Mouse (Mus musculus) right cerebral cortex, postnatal 25 days (tissue): ENCODE data around the gene Yes1.
"Not testable (repeated sequence)": the region's sequence is repeated elsewhere in the genome, so short reads cannot be mapped to it uniquely, and the experiment has no call there.

Experiments used
- DNase-seq: peaks from one replicate; pipeline ENCODE4 v3.0.0; 2022

Gene Yes1

GRCm38 (mm10) chr5:32610801-32611340 is at the start of gene Yes1:
Gene Yes1 (plus strand): TSS chr5:32611171.
- DNase-seq = peak; percentile 73

GRCm38 (mm10) chr5:32564697-32565096 is 46.3 kb upstream of the Yes1 start:
- no peak for DNase-seq

GRCm38 (mm10) chr5:32571802-32572201 is 39.2 kb upstream of the Yes1 start:
- DNase-seq = no peak

DNA sequence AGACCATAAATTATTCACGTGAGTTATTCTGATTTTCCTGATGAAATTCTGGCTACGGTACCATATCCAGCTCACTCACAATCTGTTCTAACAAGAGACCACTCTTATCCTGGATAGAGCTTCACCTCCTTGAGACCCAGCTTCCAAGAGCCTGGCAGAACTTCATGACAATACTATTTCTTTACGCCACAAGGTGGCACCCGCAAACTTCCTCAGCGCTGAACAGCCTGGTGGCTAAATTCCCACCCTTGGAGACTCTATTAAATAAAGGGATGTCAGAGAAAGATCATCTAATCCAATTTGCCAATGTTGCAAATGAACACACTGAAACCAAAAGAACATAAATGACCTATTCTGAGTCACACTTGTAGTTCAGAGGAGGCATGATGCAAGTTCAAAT is 22.8 kb upstream of the Yes1 start:
- DNase-seq = peak; percentile 54

GRCm38 (mm10) chr5:32593793-32594192 is 17.2 kb upstream of the Yes1 start:
- DNase-seq = no peak

DNA sequence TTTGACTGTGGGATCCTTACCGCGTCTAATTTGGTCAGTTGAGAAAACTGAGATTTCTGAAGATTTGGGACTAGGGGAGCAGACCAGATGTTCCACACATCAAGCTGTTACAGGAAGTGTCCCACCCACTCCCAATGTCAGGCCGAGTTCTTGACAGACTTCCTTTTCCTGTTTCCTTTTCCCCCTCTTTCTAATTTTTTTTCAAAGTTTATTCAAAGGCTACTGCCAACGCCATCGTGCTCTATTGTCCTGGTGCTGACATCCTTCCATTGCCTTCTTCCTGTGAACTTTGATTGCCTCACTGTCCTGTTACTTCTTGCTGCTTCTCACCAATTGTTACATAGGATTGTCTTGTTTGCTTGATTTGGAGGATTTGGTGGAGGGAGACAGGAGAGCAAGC is 16.6 kb upstream of the Yes1 start:
- no peak for DNase-seq

- DNase-seq = no peak
Measured at GRCm38 (mm10) chr5:32605911-32606310, 5.1 kb upstream of the Yes1 start.

GRCm38 (mm10) chr5:32607776-32608355 is 3.1 kb upstream of the Yes1 start:
- no peak for DNase-seq

DNA sequence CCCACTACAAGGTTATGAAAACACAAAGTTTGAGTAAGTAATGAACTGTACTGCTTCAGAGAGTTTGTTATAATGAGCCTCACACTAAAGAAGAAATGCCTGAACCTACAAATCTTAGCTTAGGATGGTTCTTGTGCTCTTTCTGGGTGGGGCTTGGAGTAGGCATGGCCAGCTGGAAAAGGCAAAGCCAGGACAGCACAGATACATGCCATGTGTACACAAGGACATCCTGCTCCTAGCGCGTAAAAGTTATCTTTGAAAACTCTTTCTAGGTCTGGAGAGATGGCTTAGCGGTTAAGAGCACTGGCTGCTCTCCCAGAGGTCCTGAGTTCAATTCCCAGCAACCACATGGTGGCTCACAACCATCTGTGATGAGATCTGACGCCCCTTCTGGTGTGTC is 2.5 kb upstream of the Yes1 start:
- no peak for DNase-seq

DNA sequence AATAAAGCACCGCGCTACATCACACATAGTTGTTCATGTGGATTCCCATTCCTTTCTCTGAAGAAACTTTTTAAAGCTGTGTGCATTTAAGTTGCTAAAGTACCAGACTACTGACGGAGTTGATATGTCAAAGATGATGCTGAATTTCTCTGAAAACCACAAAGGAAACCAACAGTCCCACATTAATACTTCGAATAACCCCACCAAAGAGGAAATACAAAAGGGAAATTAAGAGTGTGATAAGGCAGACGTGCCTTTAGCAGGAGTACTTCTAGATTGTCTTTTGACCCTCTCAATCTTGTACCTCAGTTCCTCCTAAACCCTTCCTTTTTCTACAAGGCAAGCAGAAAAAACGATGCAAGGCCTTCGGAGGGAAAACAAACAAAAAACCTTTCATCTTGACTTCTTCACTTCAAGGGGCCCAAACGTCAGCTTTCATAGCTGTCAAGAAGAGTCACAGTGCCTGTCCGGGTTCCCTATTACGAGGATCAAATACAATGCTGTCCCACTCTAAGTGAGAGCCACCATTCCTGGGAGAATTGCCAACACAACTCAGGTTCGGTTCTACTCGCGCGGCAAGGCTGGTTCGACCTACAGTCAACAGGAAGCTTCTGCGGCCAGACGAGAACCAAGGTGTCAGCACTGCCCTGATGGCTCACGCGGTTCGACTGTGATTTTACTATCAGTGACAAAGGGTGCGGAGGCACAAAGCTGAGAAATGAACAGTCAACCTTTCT is 739 bp upstream of the Yes1 start:
- DNase-seq = no peak

GRCm38 (mm10) chr5:32611341-32611961 is 480 bp downstream of the Yes1 start:
- no peak for DNase-seq

DNA sequence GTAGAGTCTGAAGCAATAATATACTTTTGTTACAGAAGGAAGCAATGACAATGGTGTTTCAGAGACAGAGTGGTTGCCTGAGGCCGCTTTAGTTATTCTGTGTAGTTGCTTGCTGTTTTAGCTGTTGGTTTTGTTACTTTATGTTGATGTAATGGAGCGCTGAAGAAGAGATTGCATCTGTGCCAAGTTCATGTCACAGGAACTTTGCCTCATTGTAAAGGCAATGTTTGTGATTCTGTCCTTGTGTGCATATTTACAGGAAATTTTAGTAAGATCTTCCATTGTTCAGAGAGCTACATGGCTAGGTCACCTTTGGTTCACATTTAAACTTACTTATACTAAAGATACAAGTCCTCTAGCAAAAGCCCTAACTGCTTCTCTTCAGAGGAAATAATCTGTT is 3.3 kb downstream of the Yes1 start:
- DNase-seq = no peak

DNA sequence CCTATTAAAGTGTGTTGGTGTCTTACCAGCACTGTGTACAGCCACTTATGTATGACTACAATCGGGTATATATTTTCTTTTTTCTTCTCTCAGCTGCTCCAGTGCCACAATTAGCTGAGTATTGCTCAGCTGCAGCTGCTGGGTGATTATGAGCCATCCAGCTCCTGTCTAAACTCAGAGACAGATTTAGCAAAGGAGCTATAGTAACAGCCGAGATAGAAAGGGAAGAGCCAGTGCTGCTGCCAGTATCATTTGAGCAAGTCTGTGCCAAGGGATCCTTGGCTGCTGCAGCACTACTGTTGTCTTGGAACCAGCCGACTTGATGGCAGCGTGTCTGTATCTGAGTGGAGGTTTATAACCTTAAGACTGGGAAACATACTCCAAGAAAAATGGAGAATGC is 3.7 kb downstream of the Yes1 start:
- peak; percentile 38 for DNase-seq

- not testable (repeated sequence) for DNase-seq
Measured at GRCm38 (mm10) chr5:32616489-32616888, 5.5 kb downstream of the Yes1 start.

GRCm38 (mm10) chr5:32617851-32618250 is 6.9 kb downstream of the Yes1 start:
- DNase-seq = no peak

DNA sequence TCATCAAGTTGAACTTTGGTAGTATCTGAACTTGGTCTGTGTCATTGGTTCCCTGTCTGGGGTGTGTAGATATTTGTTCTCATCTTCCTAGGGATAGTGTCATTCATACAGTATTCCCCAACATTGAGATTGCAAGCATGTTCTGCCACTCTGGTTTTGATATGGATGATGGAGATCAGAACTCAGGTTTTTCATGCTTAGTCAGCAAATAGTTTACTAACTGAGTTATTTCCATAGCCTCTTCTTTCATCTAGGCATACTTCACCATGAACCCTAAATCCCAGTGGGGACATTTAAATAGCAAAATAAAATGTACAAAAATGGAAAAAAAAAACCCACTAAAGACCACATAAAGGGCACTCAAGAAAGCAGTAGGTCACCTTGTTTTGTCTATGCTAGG is 12.7 kb downstream of the Yes1 start:
- DNase-seq = no peak

DNA sequence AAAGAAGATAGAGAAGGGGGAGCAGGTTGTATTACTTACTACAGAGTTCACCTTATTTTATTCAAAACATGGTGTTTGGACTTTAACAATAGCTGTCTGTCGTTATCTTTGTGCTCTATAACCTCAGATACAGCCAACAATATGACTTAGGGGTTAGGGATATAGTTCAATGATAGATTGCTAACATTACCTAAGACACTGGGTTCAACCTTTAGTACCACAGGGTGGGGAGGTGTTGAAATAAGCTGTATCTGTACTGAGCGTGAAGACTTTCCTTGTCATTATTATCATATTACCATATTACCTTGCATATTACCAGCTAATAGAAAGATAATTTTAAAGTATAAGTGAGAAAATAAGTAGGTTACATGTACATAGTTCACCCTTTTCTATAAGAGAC is 13.8 kb downstream of the Yes1 start:
- DNase-seq = no peak

DNA sequence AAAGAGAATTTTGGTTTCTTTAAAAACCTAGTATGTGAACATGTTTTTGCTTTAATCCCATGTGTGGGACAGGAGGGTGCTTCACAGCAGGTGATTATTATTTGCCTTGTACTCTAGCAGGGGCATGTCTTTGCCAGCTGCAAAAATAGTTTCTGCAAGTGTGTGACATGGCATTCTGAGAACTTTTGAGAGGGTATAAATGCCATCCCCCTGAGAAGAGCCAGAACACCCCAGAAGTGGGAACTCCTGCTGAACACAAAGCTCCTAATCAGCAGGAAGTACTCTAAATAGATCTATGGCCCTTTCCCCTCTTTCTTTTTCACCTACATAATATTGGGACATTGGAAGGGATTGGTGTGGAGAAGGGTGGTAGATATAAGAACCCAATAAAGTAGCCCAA is 22.2 kb downstream of the Yes1 start:
- no peak for DNase-seq

- DNase-seq = no peak
Measured at GRCm38 (mm10) chr5:32657386-32657785, 46.4 kb downstream of the Yes1 start.

GRCm38 (mm10) chr5:32682475-32682874 is 71.5 kb downstream of the Yes1 start:
- no peak for DNase-seq

- DNase-seq = no peak
Measured at GRCm38 (mm10) chr5:32693411-32693810, 82.4 kb downstream of the Yes1 start.

DNA sequence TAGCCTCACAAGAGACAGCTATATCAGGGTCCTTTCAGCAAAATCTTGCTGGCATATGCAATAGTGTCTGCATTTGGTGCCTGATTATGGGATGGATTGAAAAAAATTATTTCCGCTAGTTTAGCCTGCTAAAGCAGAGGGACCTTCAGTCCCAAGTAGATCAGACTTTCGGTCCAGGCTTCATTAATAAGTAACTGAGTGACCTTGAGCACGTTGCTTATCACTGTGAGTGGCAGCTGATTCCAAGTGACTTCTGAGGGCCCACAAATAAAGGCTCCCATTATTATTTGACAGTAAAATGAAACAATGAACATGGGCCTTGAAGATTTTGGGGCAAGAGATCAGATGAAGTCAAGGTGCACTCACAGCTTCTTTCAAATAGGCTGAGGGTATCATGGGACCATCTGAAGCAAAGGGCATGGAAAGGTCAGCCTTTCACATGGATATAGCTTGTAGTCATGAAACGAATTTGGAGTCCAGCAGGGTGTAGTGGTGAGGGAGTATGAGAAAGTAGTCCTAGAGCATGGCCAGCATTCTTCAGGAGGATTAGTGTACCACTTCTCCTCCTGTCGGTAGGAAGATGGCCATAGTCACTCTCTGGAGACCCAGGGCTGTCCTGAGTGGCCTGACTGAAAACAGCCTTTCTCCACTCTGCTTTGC is 86.4 kb downstream of the Yes1 start:
- no peak for DNase-seq

- no peak for DNase-seq
Measured at GRCm38 (mm10) chr5:32706226-32706780, 95.3 kb downstream of the Yes1 start.
